Mouse (Mus musculus): ENCODE measurements around the gene Hoxd8.

DNA sequence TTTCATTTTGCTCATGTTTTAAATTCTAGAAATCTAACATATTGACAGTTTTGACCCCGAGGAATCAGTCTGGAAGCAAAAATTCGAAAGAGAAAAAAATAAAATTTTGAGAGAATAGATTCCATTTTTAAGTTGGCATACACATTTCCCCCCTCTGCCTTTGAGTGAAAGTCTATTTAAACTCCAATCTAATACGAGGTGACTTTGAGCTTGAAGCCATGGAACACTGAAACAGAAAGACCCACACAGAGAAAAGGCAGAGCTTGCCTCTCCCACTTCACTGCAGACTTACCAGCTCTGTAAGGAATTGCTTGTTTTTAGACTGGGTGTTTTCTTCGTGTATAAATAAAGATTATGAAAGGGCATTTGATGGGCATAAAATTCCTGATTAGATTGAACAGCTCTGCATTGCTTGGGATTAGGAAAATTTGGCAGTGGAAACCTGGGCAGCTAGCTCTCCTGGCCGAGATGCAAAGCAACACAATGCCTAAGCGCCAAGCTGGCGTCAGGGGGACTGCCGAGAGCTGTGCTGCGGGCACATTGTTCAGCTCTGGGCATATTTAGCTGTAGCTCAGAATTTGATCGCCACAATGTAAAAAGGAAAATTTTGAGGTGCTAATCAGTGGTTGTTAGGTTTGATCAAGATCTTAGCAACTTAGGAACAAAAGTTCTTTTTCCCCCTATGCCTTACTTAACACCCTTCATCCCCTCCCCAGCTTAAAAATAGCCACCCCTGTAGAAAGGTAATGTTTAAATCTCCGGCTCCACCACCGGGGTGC lies 15.4 kb upstream of the Hoxd8 start:
- TF ChIP-seq POLR2A (IDR thresholded peaks at IDR 0.05; ENCODE audit: control insufficient read depth, extremely low read depth, insufficient read depth, low read length, poor library complexity): no peak
- no peak for TF ChIP-seq CTCF (IDR thresholded peaks at IDR 0.05; ENCODE audit: borderline replicate concordance, control insufficient read depth, extremely low read depth, insufficient read depth, low read length, poor library complexity)
